Mouse (Mus musculus) urinary bladder, adult 18-20 months (tissue): ENCODE measurements around the gene Rplp2.
"Not testable (repeated sequence)": the region's sequence is repeated elsewhere in the genome, so short reads cannot be mapped to it uniquely, and the experiment has no call there.

ENCODE experiments used
- DNase-seq, 2 experiments: peaks; one replicate each; pipeline ENCODE4 v3.0.0; 2022; ENCODE audit warnings: low spot score in 2 of 2, mixed read lengths in 2 of 2

Rplp2 gene

DNA sequence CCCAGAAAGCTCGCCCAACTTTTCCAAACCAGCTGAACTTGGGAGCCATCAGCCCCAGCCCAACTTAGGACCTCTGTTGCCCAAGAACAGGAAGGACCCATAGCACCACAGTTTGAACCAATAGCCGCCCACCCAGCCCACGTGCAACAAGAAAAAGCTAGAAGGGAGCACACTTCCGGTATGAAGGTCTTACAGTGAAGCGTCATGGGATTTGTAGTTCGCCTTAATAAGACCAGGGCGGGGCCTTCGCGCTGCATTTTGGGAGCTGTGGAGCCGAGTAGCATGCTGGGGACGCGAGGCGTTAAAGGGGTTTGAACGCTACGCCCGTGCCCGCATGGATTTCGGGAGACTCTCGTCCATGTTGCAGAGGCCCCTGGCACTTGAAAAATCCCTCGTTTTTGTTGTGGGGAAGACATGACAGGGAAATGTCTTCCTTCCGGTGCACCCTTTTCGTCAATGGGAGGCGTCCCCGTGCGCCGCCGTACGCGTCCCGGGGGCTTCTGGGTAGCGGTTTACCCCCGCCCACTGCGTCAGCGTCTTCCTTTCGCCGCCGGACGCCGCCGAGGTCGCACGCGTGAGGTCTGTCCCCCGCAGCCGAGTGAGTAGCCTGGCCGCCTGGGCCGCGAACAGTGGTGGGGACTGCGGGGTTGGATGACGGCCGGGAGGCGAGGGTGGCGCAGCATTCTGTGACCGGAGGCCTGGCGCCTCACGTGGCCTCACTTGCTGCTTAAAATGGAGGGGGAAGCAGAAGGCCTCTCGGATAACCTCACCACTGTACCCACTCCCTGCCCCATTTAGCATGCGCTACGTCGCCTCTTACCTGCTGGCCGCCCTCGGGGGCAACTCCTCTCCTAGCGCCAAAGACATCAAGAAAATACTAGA is at the start of gene Rplp2:
TSS of gene Rplp2 (plus strand) at position 261 of the 882 bp plus-strand sequence.
- DNase-seq = peak; percentile 90 to 92

DNA sequence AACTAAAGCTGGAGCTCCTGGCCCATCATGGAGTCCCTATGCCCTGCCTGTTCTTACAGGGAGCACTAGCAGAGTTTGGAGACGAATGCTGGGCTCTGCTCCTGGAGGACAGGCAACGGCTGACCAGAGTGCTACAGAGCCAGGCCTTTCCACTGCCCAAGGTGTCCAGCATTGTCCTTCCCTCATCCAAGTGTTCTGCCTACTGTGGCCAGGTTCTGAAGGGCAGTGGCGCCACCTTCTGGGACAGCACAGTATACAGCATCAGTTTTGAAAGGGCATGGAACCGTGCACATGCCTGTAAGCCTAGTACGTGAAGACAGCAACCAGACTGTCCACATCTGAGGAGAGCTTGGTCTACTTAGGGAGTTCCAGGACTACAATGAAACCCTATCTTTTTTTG is 43.9 kb upstream of the Rplp2 start:
- peak in 1 of 2 experiments; percentile 51 for DNase-seq

DNA sequence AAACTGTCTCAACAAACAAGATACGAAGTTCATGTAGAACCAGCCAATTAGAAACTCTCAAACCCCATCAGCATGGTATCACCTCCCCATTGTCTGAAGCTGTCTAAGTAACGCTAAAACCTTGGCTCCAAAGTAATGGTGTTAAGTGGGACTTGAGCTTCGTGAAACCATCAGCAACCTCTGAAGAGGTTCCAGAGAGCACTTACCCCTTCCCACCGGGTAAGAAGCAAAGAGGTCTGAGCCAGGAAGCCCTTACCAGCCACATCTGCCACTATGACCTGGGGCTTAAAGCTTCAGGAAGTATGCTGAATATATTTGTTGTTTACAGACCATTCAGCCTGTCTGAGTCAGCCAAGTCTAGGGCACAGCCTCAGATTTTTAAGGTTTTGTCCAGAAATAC is 41.7 kb upstream of the Rplp2 start:
- no peak for DNase-seq

DNA sequence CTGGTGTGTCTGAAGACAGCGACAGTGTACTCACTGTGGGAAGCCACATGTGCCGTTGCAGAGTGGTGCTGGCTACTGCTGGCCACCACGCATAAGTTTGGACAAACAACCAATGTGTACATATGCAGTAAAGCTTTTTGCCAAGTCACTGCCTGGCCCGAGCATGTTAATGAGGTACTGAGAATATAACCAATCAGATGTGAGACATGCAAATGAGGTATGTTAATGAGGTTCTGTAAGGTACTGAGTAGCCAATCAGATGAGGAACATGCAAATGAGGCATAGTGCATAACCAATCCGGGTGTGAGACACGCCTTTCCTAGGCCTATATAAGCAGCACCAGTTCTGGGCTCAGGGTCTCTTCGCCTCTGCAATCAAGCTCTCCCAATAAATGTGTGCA is 39.5 kb upstream of the Rplp2 start:
- not testable (repeated sequence) for DNase-seq

DNA sequence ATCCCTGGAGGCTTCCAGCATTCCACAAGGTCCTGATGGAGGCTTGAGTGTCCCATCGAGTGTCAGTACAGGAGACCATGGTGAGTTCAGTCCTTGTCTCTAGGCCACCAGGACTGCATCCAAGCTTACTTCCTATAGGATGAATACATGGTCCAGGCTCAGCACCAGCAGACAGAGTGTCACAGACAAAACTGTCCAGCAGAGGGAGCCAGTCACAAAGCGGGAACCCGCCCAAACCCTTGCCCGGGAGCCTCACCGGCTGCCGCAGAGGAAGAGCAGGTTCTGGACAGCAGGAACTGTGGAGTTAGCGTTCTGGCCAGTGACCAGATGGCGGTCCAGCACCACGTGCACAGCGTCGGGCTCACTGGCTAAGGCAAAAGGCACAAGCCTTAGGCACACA is 38.3 kb upstream of the Rplp2 start:
- DNase-seq = peak; percentile 76

DNA sequence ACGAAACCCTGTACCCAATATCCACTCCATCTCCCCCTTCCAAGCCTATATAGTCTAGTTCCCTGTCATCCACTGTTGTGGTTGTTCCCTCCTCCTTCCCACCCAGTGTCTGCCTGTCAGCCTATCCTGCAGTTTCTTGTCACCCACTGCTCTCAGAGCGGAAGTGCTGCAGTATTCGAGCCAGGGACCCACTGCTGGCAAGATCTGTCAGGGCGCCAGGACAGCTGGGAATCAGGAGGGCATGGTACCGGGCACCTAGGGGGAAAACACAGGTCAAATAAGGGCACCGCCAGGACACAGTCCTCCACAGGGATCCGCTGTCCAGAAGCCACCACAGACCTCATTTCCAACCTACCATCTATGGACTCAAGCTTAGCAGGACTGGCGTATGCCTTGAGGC is 36.5 kb upstream of the Rplp2 start:
- no peak for DNase-seq

DNA sequence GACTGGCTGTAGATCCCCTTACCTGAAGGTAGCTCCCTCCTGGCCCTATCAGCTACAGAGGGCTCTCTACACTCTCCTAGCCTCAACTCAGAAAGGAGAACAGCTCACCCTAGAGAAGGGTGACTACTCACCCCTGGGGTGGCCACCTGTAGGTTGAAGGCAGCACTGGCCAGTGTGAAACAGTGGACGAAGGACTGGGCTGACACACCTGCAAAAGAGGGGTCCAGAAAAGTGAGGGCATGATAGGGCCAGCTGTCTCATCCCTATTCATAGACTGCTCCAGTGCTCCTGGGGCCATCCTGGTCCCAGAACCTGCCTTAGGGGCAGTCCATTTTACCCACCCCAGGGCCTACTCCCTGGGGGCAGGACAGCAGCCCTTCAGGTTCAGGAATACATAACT is 35.5 kb upstream of the Rplp2 start:
- no peak for DNase-seq

DNA sequence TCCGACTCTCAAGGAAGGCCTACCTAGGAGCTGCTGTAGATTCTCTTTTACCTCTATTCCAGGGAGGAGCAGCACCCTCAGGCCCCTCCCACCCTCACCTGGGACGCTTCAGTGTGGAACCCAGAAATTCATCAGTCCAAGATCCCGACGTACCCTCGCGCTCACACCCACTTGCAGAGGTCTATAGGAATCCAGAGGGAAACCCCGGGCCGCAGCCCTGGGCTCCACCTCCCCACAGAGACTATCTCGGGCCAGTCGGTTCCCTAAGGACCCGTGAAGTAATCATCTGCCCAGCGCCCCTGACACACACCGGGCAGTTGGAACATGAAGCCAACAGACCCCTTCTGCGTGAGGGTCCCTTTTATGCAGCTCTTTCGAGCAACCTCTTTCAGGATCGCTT is 33.8 kb upstream of the Rplp2 start:
- DNase-seq = no peak

DNA sequence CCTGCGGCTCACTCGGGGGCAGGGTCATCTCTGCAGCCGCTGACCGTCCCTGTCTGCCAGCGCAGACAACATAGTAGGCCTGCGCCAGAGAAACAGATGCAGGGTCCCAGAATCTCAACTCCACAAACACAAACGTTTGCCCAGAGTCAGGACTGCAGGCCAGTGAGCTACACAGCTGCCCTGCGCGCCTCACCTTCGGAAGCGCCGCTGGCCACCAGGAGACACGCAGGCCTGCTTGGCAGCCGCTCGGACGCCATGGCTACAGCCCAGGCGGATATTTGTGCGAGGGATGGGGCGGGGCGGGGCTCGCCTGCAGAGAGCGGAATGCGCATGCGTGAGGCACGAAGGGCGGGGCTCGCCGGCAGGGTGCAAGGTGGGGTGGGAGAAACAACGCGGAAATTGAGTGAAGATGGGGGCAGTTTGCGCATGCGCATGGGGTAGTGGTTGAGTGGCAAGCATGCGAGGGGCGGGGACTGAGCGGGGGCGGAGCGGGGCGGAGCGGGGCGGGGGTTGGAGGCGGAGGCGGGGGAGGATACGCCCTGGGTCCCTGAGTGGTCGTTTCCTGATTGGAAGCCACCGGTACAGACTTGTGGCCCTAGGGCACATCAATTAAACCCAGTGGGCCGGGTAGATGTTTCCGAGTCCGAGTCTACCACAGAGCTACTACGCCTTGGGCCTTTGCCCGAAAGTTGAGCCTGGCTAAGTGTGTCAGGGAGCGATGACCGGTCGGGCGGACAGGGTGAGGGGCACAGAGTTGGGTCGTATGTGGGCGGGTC is 33.2 kb upstream of the Rplp2 start, which contains the start of gene Gatd1:
TSS of gene Gatd1 (minus strand) at position 328 of the 776 bp plus-strand sequence.
- peak; percentile 94 to 99 for DNase-seq

DNA sequence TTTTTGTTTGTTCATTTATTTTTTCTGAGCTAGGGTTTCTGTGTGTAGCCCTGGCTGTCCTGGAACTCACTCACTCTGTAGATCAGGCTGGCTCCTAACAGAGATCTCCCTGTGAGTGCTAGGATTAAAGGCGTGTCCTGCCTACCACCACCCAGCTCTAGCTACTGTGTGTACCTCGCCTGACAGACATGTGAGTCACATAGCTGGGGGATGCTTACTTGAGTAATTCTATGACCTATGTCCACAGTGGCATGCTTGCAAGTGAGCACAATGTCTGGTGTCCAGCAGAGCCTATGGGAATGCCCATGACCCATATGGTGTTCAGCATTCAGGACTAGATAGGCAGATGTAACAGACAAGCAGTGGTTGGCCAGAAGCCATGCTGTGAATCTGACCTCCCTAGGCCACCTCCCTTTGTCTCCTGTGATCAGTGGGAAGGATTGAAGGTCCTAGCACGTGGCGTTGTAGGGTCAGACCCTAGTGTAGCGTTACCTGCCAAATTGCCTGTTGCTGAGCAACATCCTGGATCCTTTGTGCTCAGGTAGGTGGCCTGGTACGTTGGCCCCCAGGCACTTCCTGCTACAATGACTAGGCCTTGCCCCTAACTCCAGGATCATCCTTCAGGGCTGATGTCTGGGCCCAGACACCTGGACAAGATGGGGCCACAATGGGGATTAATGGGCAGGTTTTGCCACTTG is 30.9 kb upstream of the Rplp2 start:
- DNase-seq = no peak

DNA sequence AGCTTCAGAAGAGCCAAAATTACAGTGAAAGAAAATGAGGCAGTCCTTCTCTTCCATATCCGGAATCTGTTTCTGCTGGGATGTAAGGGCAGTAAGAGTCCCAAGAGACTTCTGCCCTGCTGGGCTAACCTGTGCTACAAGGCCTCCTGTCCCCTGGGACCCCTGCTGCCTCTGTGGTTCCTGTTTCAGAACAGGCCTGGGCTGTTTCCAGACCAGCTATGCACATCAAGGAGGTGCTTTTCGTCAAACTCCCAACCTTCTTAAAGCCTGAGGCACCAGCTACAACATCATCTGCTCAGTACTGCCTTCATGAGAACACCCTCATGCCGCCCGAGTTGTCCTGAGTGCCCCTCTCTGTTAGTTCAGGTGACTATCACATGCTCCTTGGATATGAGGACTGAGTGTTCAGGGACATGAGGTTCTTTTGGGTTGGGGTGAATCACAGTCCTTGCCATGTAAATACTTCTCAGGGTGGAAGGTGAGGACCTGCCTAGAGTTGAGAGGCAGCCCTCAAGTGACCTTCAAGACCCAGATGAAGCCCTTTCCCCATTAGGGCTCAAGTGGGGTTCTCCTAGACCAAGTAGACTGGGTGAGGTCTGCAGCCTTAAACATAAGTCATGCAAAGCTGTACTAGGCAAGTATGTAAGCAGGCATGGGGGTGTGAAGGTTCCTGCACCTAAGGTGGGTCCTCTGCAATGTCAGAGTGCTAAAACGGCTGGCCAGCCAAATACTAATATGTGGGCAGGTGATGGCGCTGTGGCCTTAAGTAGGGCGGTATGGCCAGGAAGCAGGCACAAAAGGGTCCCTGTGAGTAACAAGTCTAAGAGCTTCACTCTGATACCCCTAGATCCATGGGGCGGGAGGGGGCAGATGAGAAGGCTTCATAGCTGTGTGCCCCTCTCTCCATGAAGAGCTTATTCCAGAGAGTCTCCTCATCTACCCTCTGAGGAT is 29.2 kb upstream of the Rplp2 start:
- DNase-seq = no peak

DNA sequence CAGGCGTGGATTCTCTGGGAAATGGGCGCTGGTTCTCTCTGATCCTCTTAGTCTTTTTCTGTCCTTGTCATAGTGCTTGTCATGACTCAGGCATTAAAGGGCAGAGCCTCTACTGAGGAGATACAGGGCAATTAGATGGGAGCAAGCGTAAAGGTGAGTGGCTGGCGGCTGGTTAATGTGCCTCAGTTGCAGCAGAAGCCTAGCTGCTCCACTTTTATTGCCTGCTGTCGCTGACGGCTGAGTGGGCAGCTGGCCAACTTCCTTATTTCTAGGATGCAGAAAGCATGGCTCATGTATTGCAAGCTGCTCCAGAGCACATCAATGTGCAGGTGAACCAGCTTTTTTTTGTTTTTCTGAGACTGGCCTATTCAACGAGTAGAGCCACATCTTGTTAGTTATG is 28.2 kb upstream of the Rplp2 start:
- no peak for DNase-seq

DNA sequence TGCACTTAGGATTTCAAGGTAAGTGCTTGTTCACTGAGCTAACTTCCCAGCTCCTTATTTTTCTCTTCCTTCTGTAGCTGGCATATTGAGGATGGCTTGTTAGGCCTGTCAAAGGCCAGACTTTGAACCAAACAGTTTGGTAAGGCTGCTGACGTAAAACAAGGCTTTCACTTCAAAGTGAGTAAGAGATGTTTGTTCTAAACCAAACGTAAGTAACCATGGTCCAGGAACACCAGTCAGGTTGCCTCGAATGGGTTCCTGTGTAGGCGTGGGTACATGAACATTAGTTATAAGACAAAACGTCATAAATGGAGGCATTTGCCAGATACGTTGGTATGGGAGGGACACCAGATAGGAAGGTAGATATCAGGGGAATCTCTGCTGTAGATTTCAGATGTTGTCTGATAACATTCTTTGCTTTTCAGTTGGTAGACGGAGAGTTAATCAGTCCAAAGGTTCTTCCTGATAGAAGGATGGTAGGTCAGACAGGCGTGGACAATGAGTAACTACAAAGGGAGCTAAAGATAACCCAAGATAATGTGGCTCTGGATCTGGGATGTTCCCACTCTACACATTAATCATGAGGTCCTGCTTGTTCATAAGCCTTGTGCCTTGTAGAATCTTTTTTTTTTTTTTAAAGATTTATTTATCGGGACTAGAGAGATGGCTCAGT is 27.0 kb upstream of the Rplp2 start:
- no peak for DNase-seq

DNA sequence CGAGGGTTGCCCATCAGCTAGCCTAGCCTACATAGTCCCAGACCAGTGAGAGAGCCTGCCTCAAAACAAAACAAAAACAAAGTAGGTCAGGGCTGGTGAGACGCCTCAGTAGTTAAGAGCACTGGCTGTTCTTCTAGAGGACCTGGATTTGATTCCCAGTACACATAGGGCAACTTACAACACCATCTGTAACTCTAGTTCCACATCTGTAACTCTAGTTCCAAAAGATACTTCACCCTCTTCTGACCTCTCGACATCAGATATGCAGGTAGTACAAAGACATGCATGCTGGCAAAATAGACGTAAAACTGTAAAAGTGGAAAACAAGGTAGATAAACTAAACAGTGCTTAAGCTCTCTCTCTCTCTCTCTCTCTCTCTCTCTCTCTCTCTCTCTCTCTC is 23.4 kb upstream of the Rplp2 start:
- DNase-seq = no peak

DNA sequence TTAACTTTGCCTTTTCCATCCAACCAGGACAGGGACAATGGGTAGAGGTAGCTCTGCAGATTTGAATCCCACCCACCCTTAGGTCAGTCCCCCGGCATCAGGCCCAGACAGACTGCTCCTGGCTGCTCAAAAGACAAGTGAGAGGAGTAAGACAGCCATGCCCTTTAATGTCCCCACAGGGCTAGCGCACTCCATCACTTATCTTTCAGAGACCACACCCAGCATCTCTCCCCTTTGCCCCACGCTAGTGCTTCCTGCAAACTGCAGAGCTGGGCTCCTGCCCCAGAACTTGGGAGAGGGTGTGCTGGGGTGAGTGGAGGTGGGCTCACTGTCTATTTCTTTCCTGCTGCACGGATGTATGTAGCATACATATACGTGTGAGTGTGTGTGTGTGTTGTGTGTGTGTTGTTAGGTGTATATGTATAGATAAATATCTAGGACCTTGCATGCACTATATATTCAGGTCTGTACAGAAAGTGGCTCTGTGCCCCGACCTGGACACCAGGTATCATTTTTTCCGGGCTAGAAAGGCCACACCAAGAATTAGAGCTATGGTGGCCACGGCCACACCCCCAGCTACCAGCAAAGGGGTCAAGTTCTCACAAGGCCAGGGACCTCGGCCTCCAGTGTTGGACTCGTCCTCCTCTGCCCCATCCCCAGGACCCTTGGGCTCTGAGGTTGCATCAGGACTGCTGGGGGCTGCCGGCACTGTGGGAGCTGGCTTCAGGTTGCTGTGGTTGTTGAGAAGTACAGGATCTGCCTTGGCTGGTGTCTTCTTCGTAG is 20.0 kb upstream of the Rplp2 start:
- no peak for DNase-seq

DNA sequence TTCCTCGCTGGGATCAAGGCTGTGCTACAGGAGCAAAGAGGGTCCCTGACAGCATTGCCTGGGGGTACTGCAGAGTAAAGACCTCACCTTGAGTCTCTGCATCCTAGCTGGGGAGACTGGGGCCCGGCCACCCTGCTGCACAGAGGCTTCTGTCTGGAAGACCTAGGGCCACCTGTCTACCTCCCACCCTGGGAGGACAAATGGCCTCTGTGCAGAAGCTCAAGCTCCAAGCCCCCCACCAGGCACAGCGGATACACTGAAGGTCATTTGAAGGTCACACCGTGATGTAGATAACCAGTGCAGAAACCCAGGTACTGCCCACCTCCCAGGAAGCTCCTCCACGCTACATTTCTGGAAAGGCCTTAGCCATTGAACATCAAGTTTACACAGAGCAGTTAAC is 18.5 kb upstream of the Rplp2 start:
- DNase-seq = no peak

DNA sequence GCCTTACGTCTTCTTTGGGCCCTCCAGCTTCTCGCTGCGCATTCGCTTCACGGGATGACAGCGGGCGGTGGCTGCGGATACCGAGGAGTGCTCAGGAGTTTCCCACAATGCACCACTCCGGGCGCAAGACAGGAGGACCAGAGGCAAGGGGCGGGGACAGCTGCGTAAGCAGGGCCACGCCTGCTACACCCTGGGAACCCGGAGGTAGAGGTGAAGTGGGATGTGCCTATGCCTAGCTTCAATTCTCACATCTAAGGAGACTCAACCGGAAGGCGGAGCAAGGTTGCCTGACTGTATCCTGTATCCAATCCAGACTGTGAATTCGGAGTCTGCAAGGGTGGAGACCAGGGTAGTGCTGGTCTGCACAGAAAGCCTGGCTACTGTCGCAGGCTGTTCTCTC is 17.9 kb upstream of the Rplp2 start, which contains the start of gene Cend1:
TSS of gene Cend1 (minus strand) at position 182 of the 400 bp plus-strand sequence.
- DNase-seq = no peak

DNA sequence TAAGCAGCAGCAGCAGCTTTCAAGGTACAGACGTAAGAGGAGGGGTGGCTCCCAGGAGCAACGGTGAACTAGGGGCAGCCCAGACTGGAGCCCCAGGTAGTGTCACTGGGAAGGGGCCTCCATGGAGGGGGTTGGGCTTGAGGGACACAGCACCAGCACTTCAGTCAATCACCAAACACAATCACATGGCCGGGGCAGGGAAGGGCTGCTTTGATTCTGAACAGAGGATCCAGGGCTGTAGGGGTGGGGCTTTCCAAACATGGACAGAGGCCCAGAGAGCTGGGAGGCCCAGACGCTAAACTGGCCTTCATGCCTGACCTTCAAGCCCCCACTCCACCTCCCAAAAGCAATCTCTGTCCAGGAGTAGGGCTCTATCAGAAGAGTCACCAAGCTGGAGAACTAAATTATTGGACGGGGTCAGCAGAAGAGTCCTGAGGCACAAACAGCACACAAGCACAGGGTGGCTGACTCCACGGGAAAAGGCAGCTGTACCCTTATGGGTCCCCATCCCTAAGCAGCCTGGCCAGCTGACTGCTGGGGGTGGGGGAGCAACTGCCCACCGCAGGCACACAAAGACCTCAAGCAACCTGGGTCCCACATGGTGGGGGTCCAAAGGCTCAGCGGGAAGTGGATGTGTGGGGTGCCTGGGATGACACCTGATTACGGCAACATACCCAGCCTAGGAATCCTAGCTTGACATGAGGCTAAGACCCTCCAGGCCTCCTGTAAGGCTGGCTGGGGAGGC is 17.2 kb upstream of the Rplp2 start:
- DNase-seq = no peak
